Mouse (Mus musculus): ENCODE measurements around the gene Dap.

Dap gene

GRCm38 (mm10) chr15:31261094-31261493 is 37.0 kb downstream of the Dap start:
- no peak for DNase-seq (ENCODE audit: low read depth, low spot score)

DNA sequence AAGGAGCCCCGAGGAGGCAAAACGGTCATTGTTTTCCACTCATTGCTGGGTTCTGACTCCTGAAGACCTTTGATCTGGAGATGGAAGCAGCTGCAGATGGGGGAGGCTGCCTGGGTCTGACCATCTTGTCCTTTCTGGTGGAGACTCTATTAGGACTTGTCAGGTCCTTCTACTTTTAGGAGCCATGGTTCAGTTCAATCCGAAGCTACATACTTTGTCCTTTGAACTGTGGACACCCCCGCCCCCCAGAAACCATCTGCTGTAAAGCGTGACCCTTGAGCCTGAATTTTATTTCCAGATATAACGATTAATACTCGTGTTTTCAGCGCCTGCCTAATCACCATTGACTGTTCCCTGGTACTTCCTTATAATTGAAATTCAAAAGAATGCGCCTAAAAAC is 38.2 kb downstream of the Dap start:
- DNase-seq (ENCODE audit: low read depth, low spot score), result no peak

DNA sequence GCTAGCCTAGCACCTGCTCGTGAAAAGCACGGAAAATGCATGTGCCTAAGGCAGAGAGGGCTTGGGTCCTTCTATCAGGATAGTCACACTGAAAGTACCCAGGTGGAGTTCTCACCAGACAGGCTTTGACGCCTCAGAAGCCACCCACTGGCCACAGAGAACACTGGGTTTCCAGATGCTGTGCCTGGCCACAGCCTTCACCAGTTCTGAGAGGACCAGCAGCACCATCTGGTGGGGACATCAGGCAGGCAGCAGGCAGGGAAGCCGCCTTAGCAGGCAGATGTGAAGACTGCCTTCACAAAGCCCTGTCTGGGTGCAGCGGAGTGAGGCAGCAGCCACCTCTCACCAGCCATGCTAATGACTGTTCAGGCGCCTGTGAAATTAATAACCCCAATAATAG is 40.7 kb downstream of the Dap start:
- DNase-seq (ENCODE audit: low read depth, low spot score), result peak; percentile 87

DNA sequence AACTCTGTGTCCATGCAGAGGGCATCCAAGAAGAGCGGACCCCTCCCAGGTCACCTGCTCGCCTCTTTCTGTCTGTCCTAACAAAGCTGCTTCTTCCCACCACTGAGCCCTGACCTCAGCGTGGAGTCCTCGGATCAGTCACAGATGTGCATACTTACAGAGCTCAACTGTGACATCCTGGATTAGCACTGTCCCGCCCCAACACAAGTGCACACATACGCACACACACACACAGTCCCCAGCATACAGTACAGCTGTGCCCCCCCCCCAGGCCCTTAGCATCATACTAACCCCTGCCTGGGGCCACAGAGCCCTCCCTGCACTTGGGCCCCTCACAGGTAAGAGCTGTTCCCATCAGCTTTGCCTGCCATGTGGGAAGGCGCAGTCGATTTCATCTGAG is 41.3 kb downstream of the Dap start:
- DNase-seq (ENCODE audit: low read depth, low spot score), result no peak

- DNase-seq (ENCODE audit: low read depth, low spot score), result no peak
Measured at GRCm38 (mm10) chr15:31265845-31266244, 41.7 kb downstream of the Dap start.

- DNase-seq (ENCODE audit: low read depth, low spot score), result no peak
Measured at GRCm38 (mm10) chr15:31268148-31268547, 44.0 kb downstream of the Dap start.

- no peak for DNase-seq (ENCODE audit: low read depth, low spot score)
Measured at GRCm38 (mm10) chr15:31269558-31269957, 45.4 kb downstream of the Dap start.

DNA sequence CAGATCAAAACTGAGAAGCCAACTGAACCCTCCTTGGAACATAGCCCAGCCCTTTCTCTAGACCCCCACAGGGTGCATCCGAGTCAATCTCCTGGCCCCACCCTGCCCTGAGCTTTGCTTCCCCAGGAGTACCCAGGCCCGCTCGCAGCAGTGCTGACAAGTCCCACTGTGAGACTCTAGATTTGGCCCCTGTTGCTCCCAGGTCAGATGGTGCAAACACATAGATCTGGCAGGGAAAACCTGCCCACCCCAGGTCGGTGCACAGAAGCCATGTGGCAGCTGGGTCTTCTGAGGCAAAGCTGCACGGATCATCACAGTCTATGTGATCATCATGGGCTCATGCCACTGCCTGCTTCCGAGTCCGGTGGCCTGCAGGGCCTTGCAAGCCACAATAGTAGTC is 48.6 kb downstream of the Dap start:
- no peak for DNase-seq (ENCODE audit: low read depth, low spot score)

GRCm38 (mm10) chr15:31273509-31273908 is 49.4 kb downstream of the Dap start:
- no peak for DNase-seq (ENCODE audit: low read depth, low spot score)

GRCm38 (mm10) chr15:31278090-31278489 is 54.0 kb downstream of the Dap start:
- no peak for DNase-seq (ENCODE audit: low read depth, low spot score)

DNA sequence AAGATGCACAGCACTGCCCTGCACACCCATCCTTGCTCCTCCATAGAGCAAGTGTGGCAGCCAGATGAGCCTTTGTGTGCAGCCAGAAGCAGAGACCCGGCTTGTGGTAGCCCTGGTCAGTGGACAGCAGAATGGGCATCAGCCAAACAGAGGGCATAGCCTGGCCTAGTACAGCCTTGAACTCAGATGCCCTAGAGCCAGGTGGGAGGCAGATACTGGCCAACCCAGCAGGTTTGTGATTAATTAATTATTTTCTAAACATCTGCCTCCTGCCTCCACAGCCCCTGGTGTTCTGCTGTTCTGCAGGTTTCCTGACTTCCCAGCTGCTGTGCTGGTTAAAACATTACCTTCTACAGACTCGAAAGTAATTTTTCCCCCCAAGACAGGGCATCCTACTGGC is 55.0 kb downstream of the Dap start:
- no peak for DNase-seq (ENCODE audit: low read depth, low spot score)

DNA sequence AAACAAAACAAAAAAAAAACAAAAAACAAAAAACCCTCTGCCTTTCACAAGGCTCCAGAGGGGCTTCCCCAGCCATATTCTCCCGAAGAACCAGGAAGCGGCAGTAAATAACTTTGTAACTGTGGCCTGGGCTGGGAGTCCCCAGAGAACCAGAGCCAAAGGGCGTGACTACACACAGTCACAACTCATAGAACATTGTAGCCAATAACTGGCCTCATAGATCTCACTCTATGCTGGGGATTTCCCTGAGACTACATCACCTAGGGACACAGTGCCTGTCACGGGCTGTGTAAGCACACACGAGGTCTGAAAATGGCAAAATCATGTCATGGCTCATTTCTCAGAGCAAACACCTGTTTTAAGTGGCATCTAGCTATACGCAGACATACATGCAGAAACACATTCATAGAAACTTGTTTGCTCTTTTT is 55.5 kb downstream of the Dap start:
- peak; percentile 91 for DNase-seq (ENCODE audit: low read depth, low spot score)

DNA sequence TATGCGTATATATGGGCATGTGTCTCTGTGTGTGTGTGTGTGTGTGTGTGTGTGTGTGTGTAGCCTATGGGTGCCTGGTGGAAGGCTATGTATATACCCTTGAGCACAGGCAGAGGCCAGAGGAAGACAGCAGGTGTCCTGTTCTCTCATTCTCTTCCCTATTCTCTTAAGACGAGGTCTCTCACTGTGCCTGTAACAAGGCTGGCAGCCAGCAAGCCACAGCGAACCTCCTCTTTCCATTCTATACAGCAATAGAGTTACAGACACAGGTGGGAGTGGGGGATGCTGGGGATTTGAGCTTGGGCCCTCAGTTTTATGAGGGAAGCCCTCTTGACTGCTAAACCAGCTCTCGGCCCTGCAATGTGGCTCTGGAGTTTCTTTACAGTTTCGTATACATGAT is 55.9 kb downstream of the Dap start:
- DNase-seq (ENCODE audit: low read depth, low spot score), result no peak

- DNase-seq (ENCODE audit: low read depth, low spot score), result no peak
Measured at GRCm38 (mm10) chr15:31280683-31281082, 56.6 kb downstream of the Dap start.

DNA sequence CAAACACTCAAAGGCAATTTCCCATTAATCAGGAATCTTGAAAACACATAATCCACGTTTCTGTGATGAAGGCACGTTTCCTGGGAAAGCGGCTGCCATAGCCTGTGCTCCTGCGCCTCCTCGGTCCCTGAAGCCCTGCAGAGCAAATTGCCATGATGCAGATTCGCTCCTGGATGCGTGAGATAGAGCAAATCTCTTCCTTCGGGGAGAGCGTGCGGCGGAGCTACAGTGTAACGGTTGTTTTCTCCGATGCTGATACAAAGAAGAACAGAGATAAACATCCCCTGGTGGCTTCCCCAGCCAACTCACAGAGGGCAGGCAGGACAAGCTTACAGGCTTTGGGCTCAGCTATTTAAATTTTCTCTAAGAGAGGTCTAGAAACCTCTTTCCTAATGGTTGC is 57.7 kb downstream of the Dap start:
- no peak for DNase-seq (ENCODE audit: low read depth, low spot score)

DNA sequence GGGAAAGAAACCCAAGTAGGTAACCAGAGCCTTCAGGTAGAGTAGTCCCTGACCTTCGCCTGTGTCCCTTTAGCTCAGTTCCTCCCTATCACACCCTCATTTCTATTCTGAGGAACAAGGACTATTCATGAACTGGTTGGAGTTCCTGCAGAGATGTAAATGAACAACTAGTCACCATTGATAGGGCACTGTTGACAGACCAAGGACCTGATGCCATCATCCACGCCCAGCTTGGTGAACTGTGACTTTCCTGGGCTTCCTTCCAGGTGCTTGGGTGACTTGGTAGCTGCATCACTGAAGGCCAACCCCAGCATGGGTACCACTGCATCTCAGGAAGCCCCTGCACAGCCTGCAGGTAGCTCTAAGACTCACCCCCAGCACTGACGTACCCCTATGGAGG is 58.2 kb downstream of the Dap start:
- no peak for DNase-seq (ENCODE audit: low read depth, low spot score)

DNA sequence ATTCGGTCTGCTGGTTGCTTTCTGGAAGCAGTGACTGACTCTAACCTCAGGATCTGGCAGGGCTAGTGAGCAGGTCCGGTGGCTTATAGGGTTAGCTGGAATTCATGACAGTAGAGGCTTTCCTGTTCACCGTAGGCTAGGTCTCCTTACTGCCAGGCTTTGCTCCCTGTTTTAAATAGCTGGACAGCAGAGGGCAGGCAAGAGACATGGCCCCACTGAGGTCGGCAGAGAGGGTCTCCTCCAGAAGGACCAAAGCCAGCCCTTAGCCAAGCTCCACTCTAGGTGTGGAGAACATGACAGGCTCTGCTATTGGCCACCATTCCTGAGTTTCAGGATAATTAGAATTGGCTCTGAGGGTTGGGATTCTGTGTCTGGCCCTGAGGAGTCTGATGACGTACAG is 60.0 kb downstream of the Dap start:
- DNase-seq (ENCODE audit: low read depth, low spot score), result peak; percentile 15

DNA sequence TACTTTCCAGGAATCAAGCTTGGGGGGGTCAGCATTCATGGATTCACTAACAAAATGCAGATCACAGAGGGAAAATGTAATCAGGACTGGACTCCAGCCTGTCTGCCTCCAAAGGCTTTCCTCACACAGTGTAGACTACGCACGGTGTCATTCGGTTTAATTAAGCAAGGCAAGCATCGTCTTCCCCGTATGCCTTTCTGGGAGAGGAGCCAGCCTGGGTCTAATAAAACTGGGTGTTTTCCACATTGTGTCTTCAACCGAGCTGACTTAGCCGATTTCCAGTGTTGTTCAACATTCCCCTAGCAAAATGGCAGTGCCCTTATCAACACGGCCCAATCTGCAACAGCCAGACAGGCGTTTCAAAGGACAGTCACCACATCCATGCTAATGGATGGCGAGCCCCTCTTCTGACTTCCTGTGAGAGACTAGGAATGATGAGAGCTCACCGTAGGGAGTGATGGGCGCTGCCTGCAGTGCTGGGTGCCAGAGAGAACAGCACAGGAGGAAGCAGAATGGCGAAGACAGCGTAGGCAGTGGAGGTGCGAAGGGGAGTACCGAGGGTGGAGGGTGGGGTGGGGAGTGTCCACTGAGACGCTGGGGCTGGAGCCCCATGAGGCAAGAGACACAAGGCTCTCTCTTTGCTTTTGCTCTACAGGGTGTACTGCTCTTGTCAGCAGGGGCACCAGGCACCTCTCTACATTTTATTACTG is 61.0 kb downstream of the Dap start:
- DNase-seq (ENCODE audit: low read depth, low spot score), result no peak

- DNase-seq (ENCODE audit: low read depth, low spot score), result no peak
Measured at GRCm38 (mm10) chr15:31285695-31286094, 61.6 kb downstream of the Dap start.

- no peak for DNase-seq (ENCODE audit: low read depth, low spot score)
Measured at GRCm38 (mm10) chr15:31292627-31293026, 68.5 kb downstream of the Dap start.

- no peak for DNase-seq (ENCODE audit: low read depth, low spot score)
Measured at GRCm38 (mm10) chr15:31294311-31294710, 70.2 kb downstream of the Dap start.

- DNase-seq (ENCODE audit: low read depth, low spot score), result no peak
Measured at GRCm38 (mm10) chr15:31296882-31297776, 73.0 kb downstream of the Dap start.

DNA sequence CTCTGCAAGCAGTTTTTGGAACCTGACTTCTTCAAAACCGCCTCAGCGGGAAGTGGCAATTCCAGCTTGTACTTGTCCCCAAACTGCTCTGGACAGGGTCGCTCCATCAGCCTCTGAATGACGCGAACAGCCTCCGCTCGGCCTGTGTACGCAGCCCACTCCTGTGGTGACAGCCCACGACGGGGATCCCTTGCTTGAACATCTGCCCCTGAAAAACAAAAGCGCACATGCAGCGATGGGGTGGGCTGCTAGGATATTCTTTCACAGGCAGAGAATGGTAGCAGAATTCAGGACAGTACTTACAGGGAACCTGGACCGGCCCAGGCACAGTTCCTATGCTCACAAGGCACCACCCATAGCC is 73.6 kb downstream of the Dap start:
- DNase-seq (ENCODE audit: low read depth, low spot score), result no peak

Measured in A20 (cell line).